Mouse (Mus musculus) G1E (cell line): Measurements from ENCODE around the gene Lrrc75b.
"Not testable (repeated sequence)": the region's sequence is repeated elsewhere in the genome, so short reads cannot be mapped to it uniquely, and the experiment has no call there.

Experiments used
- CTCF ChIP-seq: IDR thresholded peaks from 2 replicates; pipeline ENCODE4 v1.5.1; 2012; ENCODE audit warnings: low read depth, low read length, inconsistent platforms, mixed read lengths
- GATA1 ChIP-seq: IDR thresholded peaks from 2 replicates; pipeline ENCODE4 v1.6.1; 2012; ENCODE audit warnings: borderline replicate concordance, low read length, inconsistent platforms, mixed read lengths

GRCm38 (mm10) chr10:75566765-75567164 is 6.6 kb upstream of the Lrrc75b start:
- TF ChIP-seq GATA1, CTCF: not testable (repeated sequence)
